Mouse (Mus musculus): ENCODE measurements around the gene Phf24.

DNA sequence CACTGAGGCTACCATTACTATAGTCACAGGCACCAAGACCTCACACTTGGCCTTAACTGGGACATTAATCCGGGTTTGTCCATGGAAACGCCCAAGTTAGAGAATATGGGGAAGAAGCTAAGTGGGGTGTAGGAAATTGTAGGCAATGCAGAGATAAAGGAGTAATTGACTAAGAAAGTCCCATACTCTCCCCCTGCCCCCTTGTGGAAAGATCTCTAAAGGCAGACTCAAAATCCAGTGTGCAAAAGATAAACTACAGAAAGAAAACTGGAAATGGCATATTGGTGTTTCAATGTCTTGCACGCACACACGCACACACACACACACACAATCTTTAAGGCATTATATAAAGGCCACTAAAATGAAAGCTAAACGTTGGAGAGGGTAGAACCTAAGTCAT, 45.7 kb upstream of the Phf24 start:
- TF ChIP-seq POLR2A (IDR thresholded peaks at IDR 0.05; ENCODE audit: extremely low read depth, insufficient read depth, low read length): no peak
- TF ChIP-seq CTCF (IDR thresholded peaks at IDR 0.05; ENCODE audit: low read depth, low read length): no peak

All from liver, adult 2 months (tissue).